8 mouse cellular contexts compared by ENCODE assay signal in the genomic region with DNA sequence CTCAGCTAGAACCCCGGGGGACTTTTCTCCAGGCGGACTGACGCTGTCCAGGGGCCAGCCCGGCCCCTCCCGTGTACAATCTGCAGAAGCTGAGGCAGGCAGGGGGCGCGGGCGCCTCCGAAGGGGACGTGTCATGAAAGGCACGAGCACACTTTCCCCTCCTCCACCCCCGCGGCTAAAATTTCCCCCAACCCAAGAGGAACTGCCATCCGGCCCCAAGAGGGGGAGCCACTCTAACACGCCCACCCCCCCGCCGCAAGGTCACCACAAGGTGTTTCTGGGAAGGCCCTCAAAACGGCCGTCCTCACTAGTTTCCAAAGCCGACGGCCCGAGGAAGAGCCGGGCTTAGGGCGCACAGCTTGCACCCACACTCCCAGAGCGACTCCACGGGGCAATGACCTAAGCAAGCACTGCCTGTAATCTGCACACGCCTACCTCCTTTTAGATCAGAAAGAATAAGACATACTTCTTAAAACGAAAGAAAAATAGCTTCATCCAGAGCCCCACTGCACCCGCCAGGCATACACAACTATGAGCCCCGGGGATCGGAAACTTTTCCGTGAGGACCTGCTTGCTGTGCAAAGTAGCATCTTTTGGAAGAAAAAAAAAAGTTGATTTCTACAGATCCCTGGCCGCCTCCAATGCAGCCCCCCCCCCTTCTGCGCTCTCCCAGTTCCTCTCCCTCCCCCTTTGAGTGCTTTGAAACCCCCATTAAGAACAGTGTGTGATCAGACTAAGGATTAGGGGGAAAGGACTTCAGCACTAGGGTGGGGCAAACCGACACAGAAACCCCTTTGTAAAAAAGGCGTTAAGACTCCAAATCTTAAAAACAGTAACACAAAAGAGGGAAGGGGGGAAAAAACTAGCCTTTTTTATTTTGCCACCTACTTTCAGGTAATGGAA. TPM values are rescaled to one million over a fixed set of nuclear protein-coding genes. Genes with fewer than 3 reads are reported as not detected.
A peak's percentile ranks its signal among the peaks of the same experiment; 100 is the strongest.
DNase-seq lines count a peak whose midpoint lies in the region; ATAC-seq and TF ChIP-seq lines count a peak whose summit lies in the region.

No protein-coding gene starts in this region.

- peak; percentile 52 for TF ChIP-seq CTCF in layer of hippocampus, adult 2 months (conservative IDR thresholded peaks at IDR 0.05)

- H3K27me3 ChIP-seq in forebrain, embryonic 15.5 days: no peaks in the 10 kb centered on the region
- H3K27me3 ChIP-seq in lung, embryonic 15.5 days: no peaks in the 10 kb centered on the region

- no peak for ATAC-seq in forebrain, embryonic 15.5 days (replicated peaks)
- ATAC-seq in lung, embryonic 15.5 days (ENCODE audit: borderline replicate concordance, extremely low read depth, low FRiP score, low TSS enrichment): no peak

- WGBS in forebrain, embryonic 15.5 days: under 1% methylated on average over 36 of the region's 36 CpGs
- 0% methylated on average over 36 of the region's 36 CpGs for WGBS in lung, embryonic 15.5 days

- peak overlapping the region; percentile 73 for H3K9ac ChIP-seq in forebrain, embryonic 15.5 days (replicated peaks)
- peak overlapping the region; percentile 76 for H3K9ac ChIP-seq in lung, embryonic 15.5 days

- no peaks in the 10 kb centered on the region for H3K9me3 ChIP-seq in forebrain, embryonic 15.5 days
- no peaks in the 10 kb centered on the region for H3K9me3 ChIP-seq in lung, embryonic 15.5 days

- peak overlapping the region; percentile 67 for H3K4me3 ChIP-seq in forebrain, embryonic 15.5 days
- peak overlapping the region; percentile 93 for H3K4me3 ChIP-seq in layer of hippocampus, adult 2 months
- peak overlapping the region; percentile 68 for H3K4me3 ChIP-seq in lung, embryonic 15.5 days

- peaks cover 7% of the 10 kb centered on the region; the same call in 1 of the 2 replicates for H3K36me3 ChIP-seq in forebrain, embryonic 15.5 days
- H3K36me3 ChIP-seq in lung, embryonic 15.5 days: peaks cover 8% of the 10 kb centered on the region; the same call in 1 of the 2 replicates

- peak; percentile 89 for DNase-seq in ES-CJ7 (ENCODE audit: low read depth, low spot score)
- peak; percentile 7 for DNase-seq in c-Kit-positive CD71-positive TER-119-positive erythroid progenitor cells, embryonic 14.5 days (ENCODE audit: low spot score)
- DNase-seq in heart, postnatal 36 days: peak; percentile 59 to 72
- DNase-seq in layer of hippocampus, adult 2 months (ENCODE audit: low spot score in 2 of 2): peak in 1 of 2 experiments; percentile 53
- peak; percentile 32 for DNase-seq in ovary, postnatal 10 days (ENCODE audit: low spot score)
- DNase-seq in thymus, postnatal 36 days: peak; percentile 39 to 50

- intact Hi-C loops in heart, postnatal 36 days (cut with DNase I): loop anchor here (5.0 to 10.0 kb wide), 6 partner anchors 317 to 720 kb away; a partner anchor contains a TSS

- H3K4me2 ChIP-seq in forebrain, embryonic 15.5 days (replicated peaks): peak overlapping the region; percentile 99
- H3K4me2 ChIP-seq in lung, embryonic 15.5 days: peak overlapping the region; percentile 93

- H3K27ac ChIP-seq in forebrain, embryonic 15.5 days (replicated peaks): peak overlapping the region; percentile 96
- H3K27ac ChIP-seq in layer of hippocampus, adult 2 months: peak overlapping the region; percentile 98
- H3K27ac ChIP-seq in lung, embryonic 15.5 days: peak overlapping the region; percentile 98

- peaks cover 40% of the 10 kb centered on the region for H3K4me1 ChIP-seq in forebrain, embryonic 15.5 days
- peaks cover 34% of the 10 kb centered on the region for H3K4me1 ChIP-seq in lung, embryonic 15.5 days

RNA-seq across cellular contexts. Expression of a gene that starts 1.4 kb away (rescaled TPM):
- 27.5 and 34.4 TPM in 2 replicates for polyA plus RNA-seq in forebrain, embryonic 15.5 days (2015; fragmentation: Nextera tagmentation; extraction: Ambion mirVana)
- total RNA-seq in heart, postnatal 36 days (2021): 10 to 100 TPM; 27.5 to 30.4 TPM
- total RNA-seq in layer of hippocampus, adult 2 months (2021): 10 to 100 TPM; 66.7 to 74.2 TPM
- 43.9 and 47.4 TPM in 2 replicates for polyA plus RNA-seq in lung, embryonic 15.5 days (2015; fragmentation: Nextera tagmentation; extraction: Ambion mirVana)
